Mouse (Mus musculus) right cerebral cortex, postnatal 14 days (tissue): ENCODE results near the gene Hbp1.

Source experiments
- DNase-seq: peaks from one replicate; pipeline ENCODE4 v3.0.0; 2022

The Hbp1 gene

DNA sequence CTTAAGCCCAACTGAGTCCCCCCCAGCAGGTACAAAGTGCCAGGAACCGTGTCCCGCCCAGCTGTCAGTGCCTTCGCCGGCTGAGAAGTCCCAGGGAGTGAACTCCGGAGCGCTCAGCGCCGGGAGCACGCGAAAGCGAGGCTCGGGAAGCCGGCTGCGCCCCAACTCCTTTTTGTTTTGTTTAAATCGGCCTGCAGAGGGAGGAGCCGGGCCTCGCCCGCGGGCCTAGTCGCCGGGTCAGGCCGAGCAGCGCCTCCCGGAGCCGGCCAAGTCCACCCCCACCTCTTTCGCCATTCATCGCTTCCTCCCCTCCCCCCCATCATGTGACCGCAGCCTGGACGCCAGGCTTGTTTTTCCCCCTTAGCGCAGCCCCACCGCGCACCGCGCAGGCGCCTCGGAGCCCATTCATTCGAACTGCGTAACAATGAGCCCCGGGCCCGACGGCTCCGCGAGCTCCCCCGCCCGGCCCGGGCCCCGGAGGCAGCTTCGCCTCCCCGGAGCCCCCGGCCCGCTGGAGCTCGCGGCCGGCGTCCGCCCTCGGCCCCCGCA is 1.1 kb downstream of the Hbp1 start:
- peak; percentile 92 for DNase-seq

DNA sequence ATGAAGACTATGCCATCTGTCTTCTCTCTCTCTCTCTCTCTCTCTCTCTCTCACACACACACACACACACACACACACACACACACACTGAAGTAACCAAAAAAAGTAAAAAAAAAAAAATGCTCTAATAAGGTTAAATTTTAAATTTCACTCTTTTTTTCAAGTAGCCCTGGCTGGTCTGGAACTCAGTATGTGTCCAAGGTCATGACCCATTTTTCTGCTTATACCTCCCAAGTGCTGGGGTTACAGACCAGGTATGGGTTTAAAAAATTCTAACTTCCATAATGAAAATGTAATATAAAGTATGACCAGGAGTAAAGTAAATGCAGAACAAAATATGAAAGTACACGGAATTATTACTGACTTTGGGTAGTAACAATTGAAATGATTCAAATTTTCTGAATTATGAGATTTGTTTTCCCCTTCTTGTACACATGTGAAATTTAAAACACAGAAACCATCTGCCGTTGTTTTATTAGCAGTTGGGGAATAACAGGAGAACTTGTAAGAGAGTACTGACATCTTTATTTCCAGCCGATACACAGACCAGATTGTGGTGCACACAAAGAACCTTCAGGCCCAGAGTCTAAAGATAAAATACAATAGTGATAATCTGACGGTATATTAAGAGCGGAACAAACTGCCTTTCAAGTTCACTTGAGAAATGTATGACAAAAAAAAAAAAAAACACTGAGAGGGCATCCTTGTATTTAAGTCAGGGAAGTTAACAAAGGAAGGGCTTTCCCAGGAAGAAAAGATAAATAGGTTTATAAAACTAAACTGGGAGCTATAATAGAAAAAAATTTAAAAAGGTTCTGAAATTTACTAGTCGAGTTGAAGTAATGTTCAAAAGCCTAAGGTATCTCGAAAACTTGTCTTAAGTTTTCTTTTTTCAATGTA is 2.0 kb downstream of the Hbp1 start:
- no peak for DNase-seq

DNA sequence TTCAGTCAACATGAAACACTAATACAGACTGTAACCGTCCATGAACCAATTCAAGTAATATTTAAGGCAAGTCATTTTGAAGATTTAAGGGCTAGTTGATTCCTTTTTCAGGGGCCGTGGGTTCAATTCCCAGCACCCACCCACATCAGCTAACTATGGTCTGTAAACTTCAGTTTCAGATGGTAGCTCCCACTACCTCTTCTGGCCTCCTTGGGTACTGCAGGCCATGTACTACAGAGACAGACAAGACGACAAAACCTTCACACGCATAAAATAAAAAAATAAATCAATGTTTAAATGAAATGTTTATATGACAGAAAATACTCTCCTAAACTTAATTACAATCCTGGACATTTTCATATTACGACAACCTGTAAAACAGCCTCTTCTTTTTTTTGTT is 2.9 kb downstream of the Hbp1 start:
- no peak for DNase-seq

DNA sequence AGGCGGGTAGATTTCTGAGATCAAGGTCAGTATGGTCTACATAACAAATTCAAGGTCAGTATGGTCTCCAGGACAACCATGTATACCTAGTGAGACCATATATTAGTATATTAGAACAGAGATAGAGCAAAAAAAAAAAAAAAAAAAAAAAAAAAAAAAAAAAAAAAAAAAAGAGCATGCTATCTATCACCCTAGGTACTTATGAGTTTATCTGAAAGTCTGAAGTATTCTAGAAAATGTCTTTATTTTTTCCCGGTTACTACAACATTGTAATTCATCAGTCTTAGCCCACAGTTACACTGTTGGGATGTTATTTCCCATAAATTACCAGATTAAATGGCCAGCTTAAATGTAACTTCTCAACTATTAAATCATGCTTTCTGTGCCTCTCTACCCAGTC is 5.9 kb downstream of the Hbp1 start:
- DNase-seq, result no peak

DNA sequence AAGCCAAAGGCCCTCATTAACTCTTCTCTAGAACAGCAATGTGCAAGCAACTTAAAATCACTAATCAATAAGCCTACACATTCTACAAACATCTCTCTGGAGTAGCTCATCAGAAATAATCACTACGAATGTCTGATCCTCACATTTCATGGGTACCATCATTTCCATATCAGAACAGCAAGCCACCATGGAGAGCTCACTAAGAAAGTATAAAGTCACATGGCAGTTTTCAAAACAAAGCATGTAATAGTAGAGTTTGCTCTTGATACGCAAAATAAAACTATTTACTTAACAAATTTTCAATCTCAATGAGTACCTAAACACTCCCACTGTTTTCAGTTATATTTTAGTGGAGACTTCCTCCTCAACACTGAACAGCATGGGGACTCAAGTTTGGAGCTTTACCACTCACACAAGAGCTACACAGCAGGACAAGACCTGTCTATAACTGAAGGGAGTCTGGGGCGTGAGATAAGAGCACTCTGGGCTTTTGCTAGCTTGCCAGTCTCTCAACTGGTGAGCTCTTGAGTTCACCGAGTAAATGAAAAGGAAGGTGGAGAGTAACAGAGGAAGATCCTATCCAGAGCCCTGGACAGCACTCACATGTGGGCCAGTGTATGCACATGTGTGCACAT is 7.2 kb downstream of the Hbp1 start:
- no peak for DNase-seq

DNA sequence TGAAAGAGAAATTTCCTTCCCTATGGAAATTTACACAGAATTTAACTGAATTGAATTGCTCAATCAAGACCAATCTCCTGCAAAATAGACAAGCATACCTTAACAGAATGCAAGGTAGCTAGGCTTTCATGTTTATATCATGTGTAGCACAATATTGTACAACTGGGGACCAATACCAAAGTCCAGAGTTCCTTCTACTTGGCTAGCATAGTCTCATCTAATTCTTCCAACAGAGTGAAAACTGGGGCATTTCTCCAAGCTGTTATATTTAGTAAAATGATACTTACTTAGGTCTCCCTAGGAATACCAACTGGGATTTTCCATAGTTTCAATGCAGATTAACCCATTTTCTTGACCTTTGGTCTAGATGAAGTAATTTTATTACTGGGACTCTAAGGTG is 11.3 kb downstream of the Hbp1 start:
- DNase-seq, result no peak

DNA sequence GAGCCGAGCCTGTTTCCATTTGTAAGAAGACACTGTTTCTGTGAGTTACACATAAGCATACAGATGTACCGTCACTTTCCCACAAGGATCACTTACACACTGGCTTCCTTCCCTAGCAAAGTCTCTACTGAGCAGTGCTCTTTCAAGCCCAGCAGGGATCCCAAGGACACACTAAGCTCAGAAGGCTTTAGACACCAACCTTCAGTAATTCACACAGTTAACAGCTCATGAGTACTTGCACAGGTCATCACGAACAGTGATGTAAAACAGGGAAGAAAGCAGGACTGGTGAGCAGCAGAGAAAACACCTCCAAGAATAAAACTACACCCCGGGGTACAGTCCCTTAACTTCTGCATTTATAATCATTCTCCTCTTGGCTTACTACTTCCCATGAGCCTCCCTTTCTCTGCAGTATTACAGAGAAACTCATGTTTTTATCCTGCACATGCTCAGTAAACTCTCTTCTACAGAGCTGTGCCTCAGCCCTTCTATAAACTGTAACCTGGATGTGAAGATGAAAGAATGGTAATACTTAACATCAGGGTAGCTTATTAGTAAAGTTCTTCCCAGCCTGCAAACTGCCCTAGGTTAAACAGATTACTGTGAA is 11.8 kb downstream of the Hbp1 start:
- no peak for DNase-seq

DNA sequence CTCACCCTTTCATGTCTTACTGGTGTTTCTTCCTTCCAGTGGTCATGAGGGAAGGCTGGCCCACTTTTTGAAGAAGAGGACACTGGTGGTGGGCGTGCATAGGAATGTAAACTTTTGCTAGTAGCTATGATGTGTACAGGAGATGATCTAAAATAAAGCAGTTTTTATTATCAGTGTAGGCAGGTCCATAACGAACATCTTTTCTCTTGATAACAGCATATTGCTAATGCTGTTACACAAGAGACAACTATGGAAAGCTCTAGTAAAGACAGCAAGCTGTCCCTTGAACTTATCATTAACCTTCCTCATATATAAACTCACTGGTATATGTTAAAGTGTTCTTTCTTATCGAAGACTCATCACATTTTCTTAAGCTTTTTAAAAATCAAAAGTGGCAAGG is 12.7 kb downstream of the Hbp1 start:
- DNase-seq, result no peak

DNA sequence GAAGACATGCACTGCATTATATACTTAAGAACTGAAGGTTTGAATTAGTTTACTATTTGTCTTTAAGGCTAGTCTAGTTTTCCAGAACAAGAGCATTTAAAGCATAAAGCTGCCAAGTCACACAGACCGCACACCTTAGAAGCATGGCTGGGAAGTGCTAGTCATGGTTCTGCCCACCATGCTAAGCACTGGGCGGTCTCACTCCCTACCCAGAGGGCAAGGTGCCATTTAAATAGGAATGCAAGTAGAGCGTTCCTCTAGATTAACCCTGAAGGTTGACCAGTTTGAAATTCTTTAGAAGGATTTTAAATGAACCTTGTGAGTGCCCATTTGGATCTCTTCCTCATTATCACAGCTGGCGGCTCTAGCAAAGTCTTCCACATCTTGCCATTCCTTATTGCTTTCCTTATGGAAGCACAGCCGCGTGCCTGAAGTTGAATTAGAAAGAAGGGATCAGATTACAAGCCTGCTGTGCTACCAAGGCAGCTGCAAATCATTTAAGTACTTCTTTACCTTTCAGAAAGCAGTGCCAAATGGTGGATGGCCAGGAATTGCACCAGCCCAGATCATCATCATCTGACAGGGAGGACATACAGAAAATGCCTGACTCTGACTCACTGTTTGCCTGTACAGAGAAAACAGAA is 13.6 kb downstream of the Hbp1 start:
- no peak for DNase-seq

DNA sequence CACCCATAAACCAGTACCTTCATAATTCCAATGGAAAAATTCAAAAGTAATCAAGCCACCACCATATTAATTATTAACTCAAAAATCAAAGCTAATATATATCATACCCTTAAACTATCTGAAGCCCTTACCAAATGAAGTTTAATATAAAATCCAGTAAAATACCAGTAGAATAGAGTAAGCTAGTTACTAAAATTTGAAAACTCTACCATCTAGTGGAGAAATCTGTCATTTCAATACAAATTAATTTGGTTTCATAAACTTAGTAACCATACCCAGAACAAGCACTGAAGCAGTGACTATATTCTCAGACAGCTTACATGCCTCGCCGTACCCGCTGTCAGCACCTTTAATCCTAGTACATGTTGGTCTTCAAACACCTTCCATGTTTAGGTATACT is 18.5 kb downstream of the Hbp1 start:
- DNase-seq, result no peak

DNA sequence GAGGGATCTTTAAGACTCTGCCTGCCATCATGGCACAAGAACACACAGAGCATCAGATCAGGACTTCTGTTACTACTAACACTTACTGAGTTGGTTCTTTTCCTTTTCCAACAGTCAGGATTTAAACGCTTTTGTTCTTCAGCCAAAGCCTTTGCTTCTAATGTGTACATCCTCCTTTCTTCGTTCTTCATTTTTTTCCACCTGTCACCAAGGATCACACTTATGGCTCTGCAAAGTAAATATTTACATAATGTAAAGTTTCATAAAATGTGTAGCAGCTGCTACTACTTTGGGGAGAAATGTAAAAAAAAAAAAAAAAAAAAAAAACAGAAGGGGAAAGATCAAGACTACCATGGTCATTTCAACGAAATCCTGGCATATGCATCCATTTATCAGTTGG is 21.8 kb downstream of the Hbp1 start:
- DNase-seq, result no peak

DNA sequence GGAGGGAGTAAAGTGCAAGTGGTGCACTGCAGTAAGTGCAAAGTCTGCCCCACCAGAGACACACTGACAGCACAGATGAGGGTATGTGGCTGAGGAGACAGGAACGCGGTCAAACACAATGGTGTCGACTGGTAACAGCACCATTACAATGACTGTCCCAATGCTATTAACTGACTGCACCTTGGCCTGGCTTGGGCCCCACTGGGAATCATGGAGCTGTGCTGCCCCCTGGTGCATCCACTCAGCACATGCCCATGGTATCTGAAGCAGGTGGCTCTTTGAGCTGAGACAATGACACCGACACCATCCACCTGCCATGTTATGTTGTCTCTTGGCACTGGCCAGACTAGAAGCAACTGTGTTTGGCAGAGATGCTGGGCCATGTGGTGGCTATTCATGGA is 23.7 kb downstream of the Hbp1 start:
- DNase-seq, result peak; percentile 68

DNA sequence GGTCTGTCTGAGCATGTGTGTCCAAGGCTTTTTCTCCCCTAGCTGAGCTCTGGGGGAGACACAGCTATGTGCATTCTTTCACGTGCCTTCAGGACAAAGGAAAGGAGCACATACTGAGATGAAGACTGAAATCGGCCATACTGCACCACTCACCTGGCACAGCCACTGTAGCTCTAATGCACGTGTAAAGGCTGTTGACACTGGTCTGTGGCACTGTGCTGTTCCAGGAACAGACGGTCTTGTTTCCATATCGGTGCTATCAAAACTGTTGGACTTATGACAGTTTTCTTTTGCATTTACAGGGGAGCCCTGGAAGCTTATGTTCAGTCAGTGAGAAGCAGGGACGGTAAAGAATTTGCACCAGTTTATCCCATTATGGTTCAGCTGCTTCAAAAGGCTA is 25.0 kb downstream of the Hbp1 start:
- DNase-seq, result no peak

DNA sequence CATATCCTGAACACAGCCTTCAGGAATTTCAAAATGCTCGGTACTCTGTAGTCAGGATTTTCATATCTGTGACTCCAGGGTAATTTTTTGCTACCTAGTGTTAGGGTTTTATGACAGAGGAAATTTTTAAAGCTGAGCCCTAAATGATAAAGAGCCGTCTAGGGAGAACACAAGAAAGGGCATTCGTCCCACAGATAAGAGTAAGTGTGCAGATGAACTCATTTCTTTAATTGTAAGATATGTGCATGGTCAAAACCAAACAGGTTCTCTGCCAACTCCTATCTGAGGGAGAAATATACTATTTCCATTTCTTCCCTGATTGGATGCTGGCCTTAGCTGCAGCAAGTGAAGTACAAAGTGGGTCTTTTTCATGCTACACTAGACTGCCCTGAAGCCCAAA is 26.2 kb downstream of the Hbp1 start:
- no peak for DNase-seq

DNA sequence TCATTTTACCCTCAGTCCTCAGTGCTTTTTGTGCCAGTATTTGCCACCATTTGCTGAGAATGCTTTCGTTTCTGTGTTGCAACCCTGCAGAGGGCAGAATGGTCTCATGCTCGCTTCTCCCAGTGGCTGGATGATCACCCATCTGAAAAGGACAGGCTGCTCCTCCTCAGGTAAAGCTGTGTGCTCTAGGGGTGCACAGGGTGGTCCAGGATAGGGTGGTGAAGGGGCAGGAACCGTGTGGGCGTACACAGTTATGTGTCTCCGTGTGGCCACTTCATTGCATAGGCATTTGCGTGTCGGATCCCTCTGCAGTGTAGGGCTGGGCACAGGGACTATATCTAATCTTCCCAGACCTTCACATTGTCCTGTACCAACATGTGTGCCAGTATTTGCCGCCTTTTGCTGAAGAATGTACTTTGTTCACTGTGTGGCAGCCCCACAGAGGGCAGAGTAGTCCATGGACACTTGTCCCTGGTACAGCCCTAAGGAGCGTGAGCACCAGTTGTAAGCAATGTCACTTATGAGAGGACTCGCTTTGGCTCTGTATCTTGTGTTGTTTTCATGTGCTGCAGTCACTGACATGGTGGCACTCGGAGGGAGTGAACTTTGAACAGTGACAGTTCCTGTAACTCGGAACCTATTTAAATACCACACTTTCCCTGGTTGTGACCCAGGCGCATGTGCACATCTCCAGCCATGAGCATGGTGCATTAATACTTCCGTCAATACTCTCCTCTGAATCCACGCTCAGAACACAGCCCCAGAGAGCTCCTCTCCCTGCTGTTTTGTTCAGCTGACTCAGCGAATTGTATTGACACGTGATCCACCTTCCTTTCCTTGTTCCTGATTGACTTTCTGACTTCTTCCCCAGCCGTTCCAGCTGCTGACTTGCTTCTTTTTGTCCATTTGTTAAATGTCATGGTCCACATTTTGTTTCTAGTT is 29.6 kb downstream of the Hbp1 start:
- no peak for DNase-seq

DNA sequence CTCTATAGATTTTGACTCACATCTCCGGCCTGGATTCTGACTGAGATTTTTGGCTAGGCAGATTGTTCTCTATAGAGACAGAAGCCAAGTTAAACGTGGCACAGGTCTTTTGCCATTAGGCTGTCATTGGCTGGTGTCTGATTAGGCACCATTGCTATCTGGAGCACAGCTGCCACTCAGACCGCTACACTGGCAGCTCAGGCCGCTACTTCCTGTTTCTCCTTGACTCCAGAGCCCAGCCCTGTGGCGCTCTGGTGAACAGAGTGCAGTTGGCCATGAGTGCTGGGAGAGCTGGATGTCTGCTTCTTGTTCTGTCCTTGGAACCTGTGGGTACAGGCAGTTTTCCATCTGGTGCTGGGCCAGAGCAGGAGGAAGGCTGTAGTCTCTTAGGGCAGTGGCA is 33.1 kb downstream of the Hbp1 start:
- peak; percentile 25 for DNase-seq

DNA sequence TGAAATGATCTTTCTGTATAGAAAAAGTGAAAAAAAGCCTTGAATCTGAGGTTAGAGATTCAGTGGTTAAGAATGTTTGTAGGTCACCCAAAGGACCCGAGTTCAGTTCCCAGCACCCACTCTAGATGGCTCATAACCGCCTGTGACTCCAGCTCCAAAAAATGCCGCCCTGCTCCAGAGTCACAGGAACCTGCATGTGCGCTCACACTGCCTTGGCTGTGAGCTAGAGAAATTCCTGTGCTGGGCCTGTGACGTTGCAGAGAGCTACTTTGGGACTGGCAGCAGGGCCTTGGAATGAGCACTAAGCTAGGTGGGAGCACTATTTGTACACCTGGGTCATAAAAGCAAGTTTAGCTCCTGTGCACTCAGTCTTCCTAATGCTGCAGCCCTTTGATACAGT is 33.6 kb downstream of the Hbp1 start:
- no peak for DNase-seq

DNA sequence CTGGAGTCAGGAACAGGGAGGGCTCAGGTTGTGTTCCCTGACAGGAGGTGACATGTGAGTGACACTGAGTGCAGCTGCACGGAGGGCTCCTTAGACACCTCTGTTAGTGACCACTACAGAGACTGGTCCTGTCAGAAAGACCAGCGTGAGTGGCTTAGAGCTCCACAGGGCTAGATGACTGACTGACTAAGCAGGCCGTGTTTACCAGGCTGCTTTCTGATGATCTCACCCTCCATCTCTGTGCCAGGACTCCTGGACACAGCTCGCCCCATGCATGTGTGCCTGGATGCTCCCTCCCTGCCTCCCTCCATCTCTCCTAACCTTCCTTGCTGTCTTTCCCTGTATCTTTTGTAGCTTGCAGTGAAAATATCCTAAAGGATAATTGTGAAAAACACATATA is 36.7 kb downstream of the Hbp1 start:
- no peak for DNase-seq

DNA sequence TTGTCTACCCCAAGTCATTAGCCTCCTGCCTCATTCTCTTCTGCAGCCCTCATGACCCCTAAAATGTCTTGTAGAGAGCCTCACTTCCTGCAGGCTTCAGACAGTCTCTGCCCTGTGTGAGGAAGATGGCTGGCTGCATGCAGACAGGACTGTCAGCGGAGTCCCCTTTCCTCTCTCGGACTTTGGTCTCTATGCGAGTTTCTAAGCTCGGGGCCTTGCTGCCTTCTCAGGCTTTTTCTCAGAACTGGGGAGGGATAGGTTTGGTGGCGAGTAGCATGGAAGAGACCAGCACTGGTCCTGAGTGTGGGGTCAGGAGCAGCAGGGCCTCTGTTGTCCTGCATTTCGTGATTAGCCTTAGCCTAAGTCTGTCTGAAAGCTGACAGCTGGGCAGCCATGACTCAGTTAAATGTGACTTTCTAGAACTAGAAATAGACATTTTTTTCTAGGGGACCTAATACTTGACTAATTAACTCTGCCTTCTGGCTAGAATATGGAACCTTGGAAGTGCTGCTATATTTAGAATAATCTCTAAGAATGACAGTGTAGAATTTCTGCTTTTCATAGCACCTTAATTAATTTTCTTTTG is 37.3 kb downstream of the Hbp1 start:
- no peak for DNase-seq

DNA sequence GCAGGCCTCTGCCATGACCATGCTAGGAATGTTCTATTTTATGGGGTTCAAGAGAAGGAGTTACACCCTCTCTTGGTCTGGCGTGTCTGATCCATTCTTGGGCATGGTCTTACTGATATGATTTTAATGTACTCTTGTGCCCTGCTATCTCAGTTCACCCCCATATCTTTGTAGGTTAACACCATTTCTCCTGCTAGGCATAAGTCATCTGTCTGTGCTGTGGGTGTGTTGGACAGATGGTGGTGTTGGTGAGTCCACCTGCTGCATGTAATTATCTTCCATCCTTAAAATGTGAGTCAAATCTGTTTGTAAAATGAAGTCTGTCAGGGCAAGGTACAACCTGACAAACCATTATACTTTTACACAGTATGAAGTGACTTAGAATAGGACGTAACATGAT is 42.9 kb downstream of the Hbp1 start:
- DNase-seq, result no peak

DNA sequence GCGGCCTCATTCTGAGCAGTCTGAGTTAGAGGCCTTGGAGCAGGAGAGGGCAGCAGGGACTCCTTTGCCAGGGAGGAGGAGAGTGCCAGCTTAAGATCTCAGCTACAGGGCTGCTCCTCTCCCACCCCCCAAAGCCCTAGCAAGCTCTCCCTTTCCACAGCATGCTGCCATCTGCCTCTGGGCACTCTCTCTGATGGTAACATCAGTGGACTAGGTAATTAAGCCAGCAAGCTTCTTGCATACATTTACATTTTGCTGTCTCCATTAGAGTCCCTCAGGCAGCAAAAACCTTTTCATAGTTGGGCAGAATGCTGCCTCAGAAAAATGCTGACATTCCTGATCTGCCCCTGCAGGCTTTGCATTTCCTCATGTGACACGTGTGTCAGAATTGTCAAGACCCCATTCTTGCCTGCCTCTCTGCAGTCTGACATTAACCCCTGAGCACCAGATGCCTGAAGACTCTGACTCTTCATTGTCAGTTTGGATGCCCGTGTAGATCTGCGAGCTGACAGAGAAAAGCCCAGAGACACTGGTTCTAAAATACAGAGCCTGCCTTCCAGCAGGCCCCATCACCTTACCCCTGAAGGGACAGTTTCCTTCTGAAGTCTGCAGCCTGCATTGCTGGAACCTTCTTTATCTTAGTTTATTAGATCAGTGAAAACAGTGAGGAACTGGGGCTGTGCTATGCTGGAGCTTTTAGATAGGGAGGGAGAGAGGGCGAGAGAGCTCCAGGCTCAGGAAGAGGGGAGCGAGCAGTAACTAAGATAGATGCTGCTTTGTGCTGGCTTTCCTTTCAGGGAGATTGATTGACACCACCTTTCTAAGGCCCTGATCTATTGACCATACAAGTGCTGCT is 44.4 kb downstream of the Hbp1 start:
- no peak for DNase-seq
